Mouse (Mus musculus): ENCODE results near the gene Apoc4.

GRCm38 (mm10) chr7:19664455-19664954, 16.8 kb downstream of the Apoc4 start:
- TF ChIP-seq CTCF (IDR thresholded peaks at IDR 0.05; ENCODE audit: control insufficient read depth, insufficient read depth, low read length) (no peak), POLR2A (IDR thresholded peaks at IDR 0.05; ENCODE audit: borderline replicate concordance, control insufficient read depth, low read depth, low read length) (no peak)

Measured in bone marrow, adult 2 months (tissue).